Mouse (Mus musculus) v-Abl transformed pro-B cells (cell line): Measurements from ENCODE around the gene Secisbp2l.

Experiments used
- in situ Hi-C, 2 experiments: fragments of 400-800 bp; cut with MboI; formaldehyde crosslinking; loops; one replicate each; pipeline ENCODE4 v1.15.1; 2025; ENCODE audit not compliant: unreplicated experiment in 2 of 2

The Secisbp2l gene

GRCm38 (mm10) chr2:125782719-125783109, at the start of gene Secisbp2l:
Gene Secisbp2l (minus strand): TSS chr2:125782870.
- in situ Hi-C loops: loop anchor here in 1 of 2 experiments (5.0 kb wide), 1 partner anchor 85 kb away; no protein-coding TSS in a partner anchor

- in situ Hi-C loops: no loop called here
Observed at GRCm38 (mm10) chr2:125829924-125830323, 47.3 kb upstream of the Secisbp2l start.

GRCm38 (mm10) chr2:125827898-125828297, 45.2 kb upstream of the Secisbp2l start:
- in situ Hi-C loops: no loop called here

- in situ Hi-C loops: no loop called here
Observed at GRCm38 (mm10) chr2:125826201-125826600, 43.5 kb upstream of the Secisbp2l start.

DNA sequence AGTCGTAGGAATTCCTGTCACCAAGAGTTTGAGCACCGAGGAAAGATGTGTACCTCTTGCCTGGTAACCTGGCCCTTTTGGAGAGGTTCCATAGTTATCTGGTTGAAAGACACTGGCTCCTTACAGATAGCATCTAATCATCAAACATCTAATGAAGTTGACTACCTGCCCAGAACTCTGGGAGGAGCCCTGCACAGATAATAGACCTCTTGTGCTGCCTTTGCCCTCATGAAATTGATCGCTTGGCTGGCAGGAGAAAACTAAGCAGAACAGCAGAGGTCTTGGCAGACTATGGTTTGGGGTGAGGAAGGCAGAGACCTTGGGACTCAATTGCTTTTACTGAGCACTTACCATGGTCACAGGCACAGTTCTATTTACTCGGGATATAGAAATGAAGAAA, 37.7 kb upstream of the Secisbp2l start:
- in situ Hi-C loops: no loop called here

GRCm38 (mm10) chr2:125813972-125814595, 31.4 kb upstream of the Secisbp2l start:
- in situ Hi-C loops: no loop called here

DNA sequence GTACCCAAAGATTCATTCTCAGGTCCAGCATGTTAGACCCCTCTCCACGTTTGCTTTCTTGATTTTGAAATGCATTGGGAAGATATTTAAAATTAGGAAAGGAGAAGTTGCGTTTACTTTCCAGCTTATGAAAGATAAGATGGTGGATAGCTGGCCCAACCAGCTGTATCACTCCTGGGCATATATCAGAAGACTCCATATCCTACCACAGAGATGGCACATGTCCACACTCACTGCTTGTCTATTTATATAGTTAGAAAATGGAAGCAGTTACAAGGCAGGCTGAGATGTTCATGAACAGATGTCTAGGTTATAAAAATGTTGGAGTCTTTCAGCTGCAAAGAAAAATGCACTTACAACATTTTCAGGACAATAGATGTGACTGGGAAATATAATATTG, 28.7 kb upstream of the Secisbp2l start:
- in situ Hi-C loops: no loop called here

- in situ Hi-C loops: no loop called here
Observed at GRCm38 (mm10) chr2:125809551-125809950, 26.9 kb upstream of the Secisbp2l start.

GRCm38 (mm10) chr2:125805826-125806225, 23.2 kb upstream of the Secisbp2l start:
- in situ Hi-C loops: no loop called here

DNA sequence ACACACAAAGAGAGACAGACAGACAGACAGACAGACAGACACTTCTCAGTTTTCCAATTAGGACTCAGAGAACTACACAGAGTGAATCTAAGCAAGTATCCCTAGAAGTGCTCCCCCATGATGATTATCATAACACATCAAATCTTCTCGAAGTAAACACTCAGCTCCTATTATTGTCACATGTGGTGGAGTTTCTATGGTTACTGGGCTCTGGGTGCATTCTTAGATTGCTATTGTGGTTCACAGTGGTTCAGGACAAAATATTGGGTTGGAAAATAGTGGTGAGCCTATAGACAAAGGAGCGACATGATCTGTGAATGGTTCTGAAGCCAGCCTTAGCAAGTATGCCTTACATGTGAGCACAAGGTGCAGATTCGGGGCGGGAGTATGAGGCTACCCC, 19.3 kb upstream of the Secisbp2l start:
- in situ Hi-C loops: no loop called here

DNA sequence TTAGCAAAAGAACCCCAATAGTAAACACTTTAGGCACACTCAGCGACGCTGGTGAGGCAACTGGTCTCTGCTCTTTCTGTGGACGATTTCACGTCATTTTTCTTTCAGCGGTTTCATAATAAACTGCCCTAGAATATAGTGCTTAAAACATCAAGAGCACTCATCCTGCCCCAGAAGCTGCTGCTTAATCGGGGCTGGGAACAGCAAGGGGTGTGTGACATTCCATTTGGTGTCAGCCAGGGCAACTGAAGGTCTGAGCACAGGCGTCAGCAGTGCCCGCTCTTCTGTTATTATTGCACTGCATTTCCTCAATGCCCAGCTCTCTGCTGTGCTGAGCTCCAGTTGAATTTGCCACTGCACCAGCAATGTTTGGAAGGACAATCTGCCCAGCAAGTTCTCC, 18.4 kb upstream of the Secisbp2l start:
- in situ Hi-C loops: no loop called here

- in situ Hi-C loops: no loop called here
Observed at GRCm38 (mm10) chr2:125800428-125800827, 17.8 kb upstream of the Secisbp2l start.

DNA sequence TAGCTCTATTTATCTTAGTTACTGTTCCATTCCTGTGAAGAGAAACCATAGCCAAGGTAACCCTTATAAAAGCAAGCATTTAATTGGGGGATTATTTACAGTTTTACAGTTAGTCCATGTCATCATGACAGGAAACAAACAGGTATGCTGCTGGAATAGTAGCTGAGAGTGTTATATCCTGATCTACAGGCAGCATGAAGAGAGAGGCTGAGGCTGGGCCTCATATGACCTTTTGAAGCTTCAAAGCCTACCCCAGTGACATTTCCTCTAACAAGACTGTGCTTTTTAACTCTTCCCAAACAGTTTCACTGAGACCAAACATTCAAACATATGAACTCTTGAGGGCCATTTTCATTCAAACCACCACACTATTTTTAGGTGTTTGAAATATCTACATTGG, 15.2 kb upstream of the Secisbp2l start:
- in situ Hi-C loops: no loop called here

DNA sequence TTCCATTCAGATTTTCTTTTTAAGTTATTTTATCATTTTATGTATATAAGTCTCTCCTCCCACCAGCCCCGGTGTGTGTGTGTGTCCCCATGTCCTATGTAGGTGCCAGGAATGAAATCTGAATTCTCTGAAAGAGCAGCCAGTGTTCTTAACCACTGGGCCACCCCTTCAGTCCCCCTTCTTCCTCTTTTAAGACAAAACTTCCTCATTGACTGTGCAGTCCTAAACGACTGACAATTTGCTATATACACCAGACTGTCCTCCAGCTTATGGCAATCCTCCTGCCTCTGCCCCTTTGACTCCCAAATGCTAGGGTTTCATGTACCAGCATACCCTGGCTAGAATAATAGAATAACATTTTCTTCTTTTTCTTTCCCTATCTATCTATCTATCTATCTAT, 12.4 kb upstream of the Secisbp2l start:
- in situ Hi-C loops: no loop called here

GRCm38 (mm10) chr2:125794166-125794565, 11.5 kb upstream of the Secisbp2l start:
- in situ Hi-C loops: no loop called here

DNA sequence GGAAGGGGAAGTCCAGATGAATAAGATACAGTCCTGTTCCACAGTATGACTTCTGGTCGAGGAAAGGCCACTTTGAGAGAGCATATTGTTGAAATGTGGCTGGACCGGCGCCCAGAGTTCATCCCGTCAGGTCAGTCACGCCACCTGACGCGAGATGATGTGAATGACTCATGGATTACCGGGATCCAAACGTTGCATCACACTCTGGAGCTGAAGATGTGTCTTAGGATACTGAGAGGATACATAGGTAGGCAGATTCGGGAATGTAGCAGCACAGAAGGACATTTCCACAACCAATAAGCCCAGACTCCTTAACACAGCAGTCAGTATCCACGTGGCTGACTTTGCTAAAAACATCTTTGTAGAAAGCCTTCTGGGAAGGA, 10.2 kb upstream of the Secisbp2l start:
- in situ Hi-C loops: no loop called here

DNA sequence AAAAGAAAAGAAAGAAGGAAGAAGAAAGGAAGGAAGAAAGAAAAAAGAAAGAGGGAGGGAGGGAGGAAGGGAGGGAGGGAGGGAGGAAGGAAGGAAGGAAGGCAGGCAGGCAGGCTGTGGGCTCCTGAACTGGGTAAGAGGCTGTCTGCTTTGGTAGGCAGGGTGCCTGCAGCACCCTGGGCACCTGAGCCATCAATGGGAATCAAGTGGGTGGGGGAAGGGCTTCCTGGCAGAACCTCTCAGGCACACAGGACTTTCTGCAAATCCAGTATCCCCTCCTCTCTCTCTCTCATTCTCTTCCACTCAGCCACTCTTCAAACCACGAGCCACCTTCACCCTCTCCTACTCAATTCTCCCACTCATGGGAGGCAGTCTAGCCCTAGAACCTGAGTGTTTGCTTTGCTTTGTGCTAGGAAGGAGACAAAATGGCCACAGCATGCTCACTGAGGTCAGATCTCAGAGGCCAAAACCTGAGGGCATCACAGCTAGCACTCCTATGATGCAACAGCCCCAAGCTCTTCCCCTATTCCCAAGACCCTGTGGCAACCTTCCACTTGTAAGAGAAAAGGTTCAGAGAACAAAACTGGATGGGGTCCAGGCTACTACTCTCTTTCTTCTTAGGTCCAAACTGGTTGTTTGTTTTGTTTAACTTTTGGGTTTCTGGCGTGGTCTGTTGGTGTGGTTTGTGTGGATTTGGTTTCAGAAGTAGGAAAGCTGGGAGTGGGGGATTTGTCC, 9.6 kb upstream of the Secisbp2l start:
- in situ Hi-C loops: no loop called here

- in situ Hi-C loops: no loop called here
Observed at GRCm38 (mm10) chr2:125791485-125791885, 8.8 kb upstream of the Secisbp2l start.

GRCm38 (mm10) chr2:125790242-125790641, 7.6 kb upstream of the Secisbp2l start:
- in situ Hi-C loops: no loop called here

DNA sequence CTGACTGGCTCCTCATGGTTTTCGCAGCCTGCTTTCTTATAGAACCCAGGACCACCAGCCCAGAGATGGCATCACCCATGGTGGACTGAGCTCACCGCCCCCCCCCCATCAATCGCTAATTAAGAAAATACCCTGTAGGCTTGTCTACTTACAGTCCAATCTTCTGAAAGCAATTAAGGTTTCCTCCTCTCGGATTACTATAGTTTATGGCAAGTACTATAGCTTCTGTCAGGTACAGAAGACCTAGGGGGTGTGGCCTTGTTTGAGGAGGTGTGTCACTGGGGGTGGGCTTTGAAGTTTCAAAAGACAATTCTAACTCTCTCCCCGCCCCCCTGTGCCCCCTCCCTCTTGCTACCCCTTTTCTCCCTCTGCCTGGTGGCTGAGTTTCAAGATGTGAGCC, 6.6 kb upstream of the Secisbp2l start:
- in situ Hi-C loops: no loop called here

DNA sequence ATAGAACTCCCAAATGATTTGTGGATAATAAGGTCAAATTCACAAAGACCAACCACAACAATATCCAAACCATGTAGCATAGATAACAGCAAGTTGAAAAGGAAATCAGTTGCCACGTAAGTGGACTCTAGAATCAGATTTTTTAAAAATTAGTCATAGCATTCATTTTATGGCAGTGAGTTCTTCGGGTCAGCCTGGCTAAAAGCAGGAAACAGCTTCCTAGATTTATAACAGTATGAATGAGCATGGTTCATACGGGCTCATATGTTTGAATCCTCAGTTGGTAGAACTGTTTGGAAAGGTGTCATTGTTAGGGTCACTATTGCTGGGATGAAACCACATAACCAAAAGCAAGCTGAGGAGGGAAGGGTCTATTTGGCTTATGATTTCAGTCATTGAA, 6.1 kb upstream of the Secisbp2l start:
- in situ Hi-C loops: no loop called here

DNA sequence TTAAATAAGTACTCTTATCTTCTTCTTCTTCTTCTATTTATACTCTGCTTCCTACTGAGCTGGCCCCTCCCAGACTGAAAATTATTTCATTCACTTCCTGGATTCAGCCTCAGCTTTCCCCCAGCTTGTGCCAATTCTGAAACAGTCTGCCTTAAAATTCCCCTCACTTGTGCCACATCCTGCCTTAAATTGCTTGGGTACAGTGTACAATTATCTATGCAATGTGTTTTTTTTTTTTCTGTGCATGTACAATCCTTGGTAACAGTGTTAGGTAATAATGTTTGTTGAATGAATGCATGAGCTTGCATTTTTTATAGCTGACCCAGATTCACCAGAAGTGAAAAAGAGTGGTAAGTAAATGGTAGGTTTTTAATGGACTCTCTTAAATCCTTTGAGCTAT, 5.7 kb upstream of the Secisbp2l start:
- in situ Hi-C loops: no loop called here
